Mouse (Mus musculus) gastrocnemius, postnatal 36 days (tissue): Measurements from ENCODE around the gene Reep1. TPM values are rescaled to one million over a fixed set of nuclear protein-coding genes. Genes with fewer than 3 reads are reported as not detected.

Experiments
- DNase-seq, 2 experiments: peaks; one replicate each; pipeline ENCODE4 v3.0.0; 2022
- intact Hi-C: fragments of 180-260 bp; cut with DNase I; formaldehyde crosslinking; loops from one replicate; pipeline ENCODE4 v1.15.1; 2025
- total RNA-seq, 2 experiments: library from RNA; stranded (reverse); gene quantifications; 2 replicates each; pipeline ENCODE4 v1.2.3; 2021

The Reep1 gene
- total RNA-seq, 2 experiments from 2014 or later, result 70.7 to 77.8 TPM

- DNase-seq, result no peak
- intact Hi-C loops, result loop anchor here (5.0 kb wide), 1 partner anchor 69 kb away; no protein-coding TSS in a partner anchor
Observed at GRCm38 (mm10) chr6:71771282-71771681, 63.9 kb downstream of the Reep1 start.

DNA sequence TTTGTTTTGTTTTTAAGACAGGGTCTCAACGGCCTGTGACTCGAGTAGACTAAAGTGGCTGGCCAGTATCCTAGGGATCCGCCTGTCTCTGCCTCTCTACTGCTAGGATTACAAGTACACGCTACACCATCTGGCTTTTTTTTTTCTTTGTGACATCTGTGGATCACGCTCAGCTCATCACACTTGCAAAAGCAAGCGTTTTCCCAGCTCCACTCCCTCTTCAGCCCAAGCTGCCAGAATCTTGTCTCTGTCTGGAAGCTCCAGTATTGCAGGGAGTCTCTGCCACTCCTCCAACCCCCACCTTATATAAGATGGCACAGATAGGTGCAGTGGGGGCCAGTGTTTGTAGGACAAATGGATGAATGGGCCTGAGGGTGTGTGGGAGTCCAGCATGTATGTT is 64.8 kb downstream of the Reep1 start:
- intact Hi-C loops, result loop anchor here (5.0 kb wide), 1 partner anchor 70 kb away; no protein-coding TSS in a partner anchor

GRCm38 (mm10) chr6:71772636-71773208 is 65.4 kb downstream of the Reep1 start:
- intact Hi-C loops, result loop anchor here (5.0 kb wide), 1 partner anchor 70 kb away; no protein-coding TSS in a partner anchor
- DNase-seq, result no peak

More for the DNA sequence above, 64.8 kb downstream of the Reep1 start:
- no peak for DNase-seq

DNA sequence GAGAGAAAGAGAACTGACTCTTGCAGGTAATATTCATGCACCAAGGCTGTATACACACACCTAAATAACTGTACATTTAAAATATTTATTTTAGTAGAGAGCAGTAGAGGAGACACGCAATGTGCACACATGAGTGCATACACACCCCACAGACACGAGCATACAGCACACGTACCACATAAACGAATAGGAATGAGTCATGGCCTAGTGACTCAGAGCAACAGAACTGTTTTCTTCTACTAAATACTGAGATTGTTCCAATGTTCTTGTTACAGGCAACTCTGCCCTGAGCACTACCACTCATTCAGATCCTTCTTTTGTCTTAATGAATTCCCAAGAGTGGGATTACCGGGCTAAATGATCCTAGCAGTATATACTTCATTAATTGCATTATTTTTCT is 70.7 kb downstream of the Reep1 start:
- no peak for DNase-seq
- intact Hi-C loops, result no loop called here

DNA sequence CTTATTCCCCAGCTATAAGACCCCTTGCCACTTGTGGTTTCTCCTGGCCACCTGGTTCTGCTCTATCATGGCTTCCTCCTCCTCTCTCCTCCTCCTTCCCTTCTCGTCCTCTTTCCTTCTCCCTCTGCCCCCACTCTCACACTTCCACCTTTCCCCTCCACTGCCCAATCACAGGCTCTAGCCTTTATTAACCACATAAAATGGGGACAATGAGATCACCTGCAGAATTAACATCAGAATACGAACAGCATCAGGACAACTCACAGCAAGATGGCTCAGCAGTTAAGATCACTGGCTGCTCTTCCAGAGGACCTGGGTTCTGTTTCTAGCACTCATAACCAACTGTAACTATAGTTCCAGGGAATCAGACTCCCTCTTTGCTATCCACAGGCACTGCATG is 72.5 kb downstream of the Reep1 start:
- intact Hi-C loops, result no loop called here
- DNase-seq, result no peak

GRCm38 (mm10) chr6:71780431-71780830 is 73.1 kb downstream of the Reep1 start:
- intact Hi-C loops, result no loop called here
- no peak for DNase-seq

GRCm38 (mm10) chr6:71783165-71783564 is 75.8 kb downstream of the Reep1 start:
- no peak for DNase-seq
- intact Hi-C loops, result no loop called here

GRCm38 (mm10) chr6:71788348-71788747 is 81.0 kb downstream of the Reep1 start:
- no peak for DNase-seq
- intact Hi-C loops, result no loop called here

DNA sequence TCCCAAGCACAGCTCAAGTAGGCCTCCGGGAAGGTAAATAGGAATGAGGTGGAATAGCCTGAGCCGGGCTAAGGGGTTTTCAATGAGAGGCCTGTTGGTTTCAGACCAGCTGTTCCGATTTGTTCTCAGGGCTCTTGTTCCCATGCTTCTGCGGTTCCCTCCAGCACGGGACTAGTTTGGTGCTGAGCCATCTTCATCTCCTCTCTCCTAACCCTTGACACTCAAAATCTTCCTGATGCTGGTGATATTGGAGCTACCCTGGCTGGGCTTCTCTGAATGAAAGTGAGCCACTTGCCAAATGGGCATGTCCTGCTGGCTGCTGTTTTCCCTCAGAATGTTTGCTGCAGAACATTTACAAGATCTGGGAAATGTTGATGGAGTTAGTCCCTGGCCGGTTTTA is 84.4 kb downstream of the Reep1 start:
- DNase-seq, result no peak
- intact Hi-C loops, result no loop called here

DNA sequence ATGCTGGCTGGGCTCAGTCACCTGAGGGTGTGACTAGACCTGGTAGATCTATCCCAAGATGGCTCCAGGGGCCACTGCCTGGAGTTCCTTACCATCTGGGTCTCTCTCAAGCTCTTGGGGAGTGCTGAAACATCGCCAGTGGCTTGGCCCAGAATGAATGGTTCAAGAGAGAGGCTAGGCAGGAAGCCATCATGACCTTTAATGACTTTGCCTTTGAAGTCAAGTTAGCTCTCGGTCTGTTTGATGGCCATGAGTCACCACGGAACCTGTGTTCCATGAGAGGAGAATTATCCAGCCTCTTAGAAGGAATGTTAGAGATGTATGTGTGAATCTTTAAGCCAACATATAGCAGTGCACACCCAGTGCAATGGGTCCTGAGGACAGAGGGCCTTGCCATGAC is 92.0 kb downstream of the Reep1 start:
- intact Hi-C loops, result loop anchor here (5.0 kb wide), 1 partner anchor 97 kb away; no protein-coding TSS in a partner anchor
- no peak for DNase-seq

- intact Hi-C loops, result loop anchor here (5.0 to 10.0 kb wide), 2 partner anchors 169 to 636 kb away; partner anchors contain the start of gene Kdm3a
Observed at GRCm38 (mm10) chr6:71801011-71801713, 93.8 kb downstream of the Reep1 start.

GRCm38 (mm10) chr6:71801714-71802094 is 94.3 kb downstream of the Reep1 start:
- DNase-seq, result no peak
- intact Hi-C loops, result loop anchor here (5.0 to 10.0 kb wide), 2 partner anchors 169 to 637 kb away; partner anchors contain the start of gene Kdm3a

More at GRCm38 (mm10) chr6:71801011-71801713, 93.8 kb downstream of the Reep1 start:
- no peak for DNase-seq

DNA sequence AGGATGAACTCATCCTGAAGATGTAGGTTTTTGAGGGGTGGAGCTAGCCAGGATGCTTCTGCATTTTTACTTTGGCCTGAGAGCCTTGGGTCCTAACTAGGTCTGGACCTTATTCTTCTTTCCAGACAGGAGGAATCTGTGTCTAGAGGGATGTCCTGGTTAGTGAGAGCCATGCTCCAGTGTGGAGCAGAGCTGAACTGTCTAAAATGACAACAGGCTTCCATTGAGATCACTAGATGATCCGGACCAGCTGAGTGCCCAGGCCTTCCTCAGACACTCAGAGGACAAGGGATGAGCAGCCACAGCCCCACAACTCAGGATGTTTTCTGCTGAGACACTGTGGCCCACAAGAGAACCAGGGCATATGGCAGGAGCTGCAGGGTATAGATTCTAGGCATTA is 96.2 kb downstream of the Reep1 start:
- intact Hi-C loops, result loop anchor here (5.0 to 10.0 kb wide), 2 partner anchors 171 to 639 kb away; partner anchors contain the start of gene Kdm3a
- no peak for DNase-seq

DNA sequence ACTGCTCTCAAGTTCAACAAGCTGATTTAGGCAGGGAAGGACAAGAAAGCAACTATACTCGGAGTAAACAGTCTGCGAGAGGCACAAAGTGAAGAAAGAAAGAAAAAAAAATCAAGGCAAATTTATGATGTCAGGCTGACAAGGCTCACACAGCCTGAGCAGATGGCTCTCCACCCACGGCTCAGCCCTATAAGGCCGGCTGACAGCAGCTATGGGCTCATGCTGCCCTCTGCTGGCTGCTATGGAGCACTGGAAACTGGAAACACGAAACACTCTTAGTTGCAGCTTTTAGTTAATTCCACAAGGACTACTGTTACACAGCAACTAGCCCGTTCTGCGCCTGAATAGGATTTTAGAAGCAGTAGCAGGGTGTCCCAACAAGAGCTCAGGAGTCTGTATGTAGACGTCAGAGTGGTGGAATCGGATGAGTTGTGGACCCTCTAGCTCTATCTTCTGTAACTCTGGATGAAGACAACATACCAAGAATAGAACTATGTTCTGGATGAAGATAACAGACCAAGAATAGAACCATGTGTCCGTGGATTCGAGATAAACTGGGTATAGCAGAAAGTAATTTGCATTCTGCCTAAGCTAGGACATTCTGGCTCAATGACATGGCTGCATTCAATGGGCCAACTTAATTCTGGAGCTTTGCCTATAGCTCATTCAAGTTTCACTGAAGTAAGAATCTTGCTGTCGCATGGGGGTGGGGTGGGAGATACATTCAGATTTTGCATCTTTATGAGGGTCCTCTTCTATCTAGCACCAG is 96.9 kb downstream of the Reep1 start:
- intact Hi-C loops, result loop anchor here (5.0 to 10.0 kb wide), 2 partner anchors 172 to 639 kb away; partner anchors contain the start of gene Kdm3a
- DNase-seq, result peak; percentile 39 to 44

- DNase-seq, result no peak
- intact Hi-C loops, result loop anchor here (10.0 kb wide), 1 partner anchor 642 kb away; no protein-coding TSS in a partner anchor
Observed at GRCm38 (mm10) chr6:71806713-71807112, 99.4 kb downstream of the Reep1 start.

DNA sequence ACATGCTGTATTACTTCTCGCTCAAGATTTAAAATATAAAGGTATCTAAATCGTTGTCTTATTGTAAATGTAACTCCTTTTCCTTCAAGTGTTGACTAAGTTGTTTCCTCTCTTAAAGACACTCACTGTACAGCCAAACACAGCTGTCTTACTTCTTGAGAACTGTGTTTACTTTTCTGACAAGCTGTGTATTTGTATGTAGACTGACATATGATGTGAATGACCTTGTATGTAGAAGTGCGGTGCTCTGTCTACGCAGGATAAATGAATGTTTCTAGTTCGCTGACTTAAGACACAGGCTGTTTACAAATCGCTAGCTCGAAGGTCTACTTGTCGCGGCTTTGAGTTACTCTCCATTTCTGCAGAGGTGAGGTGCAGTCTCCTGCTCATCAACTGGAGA is 102.5 kb downstream of the Reep1 start:
- DNase-seq, result no peak
- intact Hi-C loops, result loop anchor here (10.0 kb wide), 1 partner anchor 645 kb away; no protein-coding TSS in a partner anchor

- no peak for DNase-seq
Observed at GRCm38 (mm10) chr6:71812820-71813219, 105.5 kb downstream of the Reep1 start.

GRCm38 (mm10) chr6:71819764-71820292 is 112.5 kb downstream of the Reep1 start:
- no peak for DNase-seq
- intact Hi-C loops, result loop anchor here (10.0 kb wide), 1 partner anchor 1025 kb away; the partner anchor contains the start of gene Rpia

More at GRCm38 (mm10) chr6:71812820-71813219, 105.5 kb downstream of the Reep1 start:
- intact Hi-C loops, result no loop called here

- intact Hi-C loops, result loop anchor here (10.0 kb wide), 1 partner anchor 1028 kb away; the partner anchor contains the start of gene Rpia
Observed at GRCm38 (mm10) chr6:71823085-71823484, 115.7 kb downstream of the Reep1 start.

DNA sequence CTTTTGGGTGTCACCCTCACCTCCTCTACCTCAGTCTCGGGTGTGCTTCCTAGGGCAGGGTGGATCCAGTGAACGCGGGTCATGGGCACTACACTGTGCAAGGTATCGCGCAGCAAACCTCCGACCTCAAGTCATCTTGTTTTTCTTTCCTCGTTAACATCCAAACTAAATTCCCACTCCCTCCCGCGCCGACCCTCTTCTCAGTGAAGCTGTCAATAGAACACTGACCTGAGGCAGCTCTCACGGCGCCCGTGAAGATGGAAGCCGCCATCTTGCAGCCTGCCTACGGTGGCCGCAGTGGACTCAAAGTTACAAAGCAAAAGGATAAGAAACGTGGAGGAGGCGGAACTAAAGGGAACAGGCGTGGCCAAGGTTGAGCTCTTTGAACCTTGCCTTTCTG is 116.1 kb downstream of the Reep1 start:
- intact Hi-C loops, result loop anchor here (10.0 kb wide), 1 partner anchor 1029 kb away; the partner anchor contains the start of gene Rpia
- DNase-seq, result peak; percentile 82

More at GRCm38 (mm10) chr6:71823085-71823484, 115.7 kb downstream of the Reep1 start:
- DNase-seq, result no peak
